Mouse (Mus musculus) lung, postnatal 4 days (tissue): ENCODE results near the gene Speg.

ENCODE experiments used
- DNase-seq, 2 experiments: peaks; one replicate each; pipeline ENCODE4 v3.0.0; 2021

Gene Speg

DNA sequence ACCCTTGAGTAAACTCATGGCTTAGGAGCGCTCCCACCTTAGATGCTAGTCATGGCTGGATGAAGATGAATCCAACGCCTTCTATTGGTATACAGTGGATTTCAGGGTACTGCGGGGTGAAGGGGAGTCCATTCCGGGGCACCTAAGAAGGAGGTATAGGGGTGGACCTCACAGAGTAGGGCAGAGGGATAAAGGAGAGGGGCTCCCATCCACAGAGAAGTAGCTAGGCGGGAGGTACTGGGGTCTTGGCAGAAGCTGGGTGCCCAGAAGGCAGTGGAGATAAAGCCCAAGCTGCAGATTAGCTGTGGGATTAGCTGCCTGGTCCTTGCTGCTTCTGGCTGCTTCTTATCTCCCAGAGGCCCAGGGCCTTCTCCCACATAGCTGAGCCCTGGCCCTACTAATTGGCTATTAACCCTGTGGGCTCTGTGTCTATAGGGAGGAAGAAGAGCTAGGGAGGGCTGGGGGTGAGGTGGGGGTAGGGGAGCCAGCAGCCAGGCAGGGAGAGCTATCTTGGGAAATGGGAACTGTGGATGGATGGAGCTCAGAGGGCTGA lies 88.6 kb downstream of the Speg start:
- no peak for DNase-seq

DNA sequence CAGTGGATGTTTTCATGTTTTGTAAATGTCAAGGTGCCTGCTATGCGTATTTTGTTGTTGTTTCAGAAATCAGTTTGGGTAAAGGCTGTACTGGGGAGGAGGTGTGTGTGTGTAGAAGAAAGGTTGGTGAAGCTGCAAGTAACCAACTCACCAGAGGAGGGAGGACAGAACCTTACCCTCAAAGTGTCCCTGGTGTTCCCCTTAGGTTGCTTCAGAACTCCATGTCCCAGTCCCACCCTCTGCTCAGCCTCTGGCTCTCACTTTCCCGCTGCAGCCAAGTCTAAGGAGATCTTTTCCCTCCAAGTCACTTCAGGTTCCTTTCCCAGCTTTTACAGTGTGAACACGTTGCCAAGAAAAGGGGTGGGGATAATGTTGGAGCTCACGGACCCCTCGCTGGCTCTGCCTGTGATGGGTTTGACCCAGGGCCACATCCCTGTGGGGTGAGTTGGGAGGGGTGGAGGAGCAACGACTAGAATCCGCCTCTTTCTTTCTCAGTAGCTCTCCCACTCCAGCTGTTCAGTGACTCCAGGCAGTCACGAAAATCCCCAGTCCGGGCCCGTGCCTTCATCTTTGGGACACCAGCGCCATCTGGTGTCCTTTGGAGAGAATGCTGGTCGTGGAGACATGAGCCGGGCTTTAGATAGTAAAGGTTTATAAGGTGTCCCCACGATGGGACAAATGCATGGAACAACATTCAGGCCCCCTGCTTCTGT lies 92.3 kb downstream of the Speg start:
- peak; percentile 77 to 82 for DNase-seq

DNA sequence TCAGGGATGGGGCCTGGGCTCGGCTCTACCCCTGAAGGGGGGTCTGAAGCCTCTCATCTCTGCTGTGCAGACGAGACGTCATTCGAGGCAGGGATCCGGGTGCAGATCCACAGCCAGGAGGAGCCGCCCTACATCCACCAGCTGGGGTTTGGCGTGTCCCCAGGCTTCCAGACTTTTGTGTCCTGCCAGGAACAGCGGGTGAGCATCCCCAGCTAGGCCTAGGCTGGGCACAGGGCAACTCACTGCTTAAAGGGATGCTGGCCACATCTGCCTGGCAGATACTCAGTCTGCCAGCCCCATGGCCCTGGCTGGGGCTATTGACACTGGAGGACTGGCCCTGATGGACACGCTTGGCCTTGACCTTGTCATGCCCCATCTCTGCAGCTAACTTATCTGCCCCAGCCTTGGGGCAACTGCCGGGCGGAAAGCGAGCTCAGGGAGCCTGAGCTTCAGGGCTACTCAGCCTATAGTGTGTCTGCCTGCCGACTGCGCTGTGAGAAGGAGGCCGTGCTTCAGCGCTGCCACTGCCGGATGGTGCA lies 94.3 kb downstream of the Speg start:
- peak in 1 of 2 experiments; percentile 19 for DNase-seq

DNA sequence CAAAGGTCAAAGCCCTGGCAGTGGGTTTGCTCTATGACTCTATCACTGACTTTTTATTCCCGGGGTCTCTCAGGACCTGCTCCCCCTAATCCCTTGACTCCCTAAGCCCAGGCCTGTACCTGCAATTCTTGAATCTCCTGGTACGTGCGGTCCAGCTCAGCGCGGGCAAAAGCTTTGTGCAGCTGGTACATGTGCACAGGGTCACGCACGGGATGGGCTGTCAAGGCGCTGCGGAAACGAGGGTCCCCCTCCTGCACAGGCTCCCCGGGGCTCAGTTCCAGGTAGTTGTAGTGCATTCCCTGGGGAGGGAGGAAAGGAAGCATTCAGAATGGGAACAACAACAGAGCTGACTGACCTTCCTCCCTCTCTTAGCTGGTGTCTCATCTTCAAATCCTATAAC lies 101.3 kb downstream of the Speg start:
- peak in 1 of 2 experiments; percentile 21 for DNase-seq

DNA sequence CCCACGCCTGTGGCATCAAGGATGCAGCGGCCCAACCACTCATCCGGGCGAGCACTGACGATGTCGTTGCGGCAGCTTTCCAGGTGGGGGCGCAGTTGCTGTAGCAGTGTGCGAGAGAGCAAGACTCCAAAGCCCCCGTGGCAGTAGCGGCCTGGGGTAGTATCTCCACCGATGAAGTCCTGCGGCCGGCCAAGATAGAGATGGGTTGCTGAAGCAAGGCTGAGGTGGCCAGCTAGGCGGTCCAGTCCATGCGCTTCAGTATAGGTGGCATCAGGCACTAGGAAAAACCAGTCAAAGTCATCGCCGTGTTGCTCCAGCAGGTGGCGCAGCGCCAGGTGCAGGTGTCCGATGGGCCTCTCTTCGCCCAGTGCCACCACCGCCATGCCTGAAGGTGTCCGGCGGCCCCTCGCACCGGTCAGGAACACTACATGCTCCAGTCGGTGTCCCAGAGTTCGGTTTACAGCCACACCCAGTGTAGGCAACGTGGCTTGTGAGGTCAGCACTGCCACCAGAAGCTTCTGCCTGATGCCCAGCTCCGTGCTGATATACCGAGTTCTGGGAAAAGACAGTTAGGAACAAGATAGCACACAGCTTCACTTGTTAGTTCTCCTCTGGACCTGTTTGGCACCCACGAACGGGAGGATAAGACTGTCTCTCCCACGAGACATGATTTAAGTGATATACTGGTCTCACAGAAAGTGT lies 102.3 kb downstream of the Speg start:
- peak; percentile 84 to 88 for DNase-seq

DNA sequence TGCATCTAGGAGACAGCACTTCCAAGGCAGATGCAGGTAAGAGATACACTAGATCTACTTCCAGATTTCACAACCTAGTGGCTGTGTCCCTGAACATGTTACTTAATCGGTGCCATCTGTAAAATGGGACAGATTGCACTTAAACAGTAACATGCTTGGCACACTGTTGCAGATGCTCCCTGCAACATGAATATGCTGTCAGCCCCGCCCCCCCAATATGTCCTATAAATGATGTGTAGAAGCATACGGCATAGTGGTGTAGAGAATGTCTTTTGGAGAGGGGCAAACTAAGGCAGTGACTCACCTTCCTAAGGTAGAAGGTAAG lies 102.8 kb downstream of the Speg start:
- DNase-seq = no peak

DNA sequence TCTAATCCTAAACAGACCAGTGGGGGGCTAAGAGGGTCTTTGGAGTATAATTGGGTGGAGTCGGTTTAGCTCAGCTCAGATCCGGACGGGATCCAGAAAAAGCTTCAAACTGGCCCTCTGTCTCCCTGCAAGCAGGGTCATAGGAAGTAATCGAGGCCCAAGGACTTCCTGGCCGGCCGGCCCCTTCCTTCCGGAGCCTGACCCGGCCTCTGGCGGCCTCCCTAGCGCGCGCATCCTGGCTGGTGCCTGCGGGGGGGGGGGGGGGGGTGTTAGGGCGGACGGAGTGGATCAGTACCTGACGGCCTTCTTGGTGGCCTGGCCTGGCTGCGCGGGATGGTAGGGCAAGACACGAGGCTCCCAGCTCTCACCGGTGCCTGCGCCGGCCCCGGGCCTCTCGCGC lies 103.4 kb downstream of the Speg start:
- peak; percentile 59 to 82 for DNase-seq

DNA sequence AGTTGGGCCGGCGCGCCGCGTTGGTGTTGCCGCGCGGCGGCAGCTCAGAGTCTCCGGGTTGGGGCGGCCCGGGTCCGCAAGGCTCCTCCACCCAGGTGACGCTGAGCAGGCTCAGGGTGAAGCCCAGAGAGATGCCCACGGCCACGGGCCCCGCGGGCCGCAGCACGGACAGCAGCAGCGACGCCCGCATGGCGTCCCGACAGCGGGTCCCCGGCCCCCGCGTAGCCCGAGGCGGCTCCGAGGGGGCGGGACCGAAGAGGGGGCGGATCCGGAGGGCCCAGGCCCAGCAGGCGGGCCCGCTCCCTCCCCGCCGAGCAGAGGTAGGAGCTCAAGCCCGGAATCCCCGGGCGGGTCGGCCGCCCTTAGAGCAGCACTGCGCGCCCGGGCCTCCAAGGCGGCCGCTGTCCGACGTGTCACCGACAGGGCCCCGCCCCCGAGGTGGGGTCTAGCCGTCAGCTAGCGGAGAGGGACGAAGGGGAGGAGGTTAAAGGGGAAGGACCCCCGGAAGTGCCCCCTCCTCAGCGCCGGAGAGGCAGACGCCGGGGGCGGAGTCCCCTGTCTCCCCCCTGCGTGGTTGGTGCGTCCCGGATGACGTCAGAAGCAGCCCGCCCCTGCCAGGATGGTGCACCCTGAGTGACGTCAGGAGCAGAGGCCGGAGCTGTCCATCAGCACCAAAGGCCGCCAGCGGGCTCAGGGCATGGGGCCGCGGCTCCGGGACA lies 104.0 kb downstream of the Speg start, which contains the start of the genes Chpf and Tmem198:
Chpf (minus strand) TSS at position 392 of the 719 bp plus-strand sequence.
Tmem198 (plus strand) TSS at position 617 of the 719 bp plus-strand sequence.
- peak; percentile 98 for DNase-seq

DNA sequence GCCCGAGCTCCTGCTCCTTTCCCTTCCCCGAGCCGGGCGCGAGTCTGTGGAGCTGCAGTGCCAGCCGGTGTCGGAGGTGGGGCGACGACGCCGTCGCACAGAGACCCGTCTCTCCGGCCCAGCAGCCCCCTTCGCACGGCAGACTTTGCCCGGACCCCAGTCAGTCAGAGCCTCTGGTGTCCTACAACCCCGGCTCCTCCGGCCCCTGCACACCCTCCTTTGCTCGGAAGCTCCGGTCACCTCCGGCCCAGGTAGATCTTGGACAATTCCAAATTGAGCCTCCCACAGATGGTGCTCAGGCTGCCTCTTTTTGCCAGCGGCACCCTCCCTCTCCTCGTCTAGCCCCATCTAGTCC lies 104.5 kb downstream of the Speg start:
- DNase-seq = no peak

DNA sequence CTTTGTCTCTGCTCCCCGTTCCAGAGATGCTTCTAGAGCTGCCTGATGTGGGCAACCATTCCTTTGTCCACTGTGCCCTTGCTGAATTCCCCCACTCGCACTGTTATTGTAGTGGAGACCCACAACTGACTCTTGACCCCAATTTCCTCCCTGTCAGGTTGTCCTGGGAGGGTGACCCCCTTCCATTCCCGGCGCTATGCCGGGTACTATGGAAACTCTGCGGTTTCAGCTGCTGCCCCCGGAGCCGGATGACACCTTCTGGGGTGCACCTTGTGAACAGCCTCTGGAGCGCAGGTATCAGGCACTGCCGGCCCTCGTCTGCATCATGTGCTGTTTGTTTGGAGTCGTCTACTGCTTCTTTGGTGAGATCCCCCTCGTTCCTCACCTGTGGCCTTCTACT lies 104.9 kb downstream of the Speg start:
- peak in 1 of 2 experiments; percentile 23 for DNase-seq

DNA sequence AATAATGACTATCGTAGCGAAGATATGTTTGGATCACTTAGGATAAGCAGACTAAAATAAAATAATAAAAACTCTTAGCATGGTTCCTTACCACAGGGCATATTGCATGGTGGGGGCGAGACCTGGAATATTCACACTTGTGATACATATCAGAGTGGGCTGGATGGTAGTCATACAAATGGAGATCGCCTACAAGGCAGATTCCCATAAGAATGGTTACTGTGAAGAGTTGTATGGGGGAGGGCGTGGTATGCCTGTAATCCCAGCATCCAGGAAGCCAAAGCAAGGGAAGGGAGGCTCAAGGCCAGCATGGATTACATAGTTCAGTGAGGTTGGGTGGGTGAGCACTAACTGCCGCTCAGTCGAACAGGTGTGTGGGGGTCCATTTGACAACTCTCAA lies 105.6 kb downstream of the Speg start:
- no peak for DNase-seq
